Mouse (Mus musculus) layer of hippocampus, adult 2 months (tissue): ENCODE results near the gene Hspa1a. TPM values are rescaled to one million over a fixed set of nuclear protein-coding genes. Genes with fewer than 3 reads are reported as not detected.
A peak's percentile ranks its signal among the peaks of the same experiment; 100 is the strongest.
"Not testable (repeated sequence)": the region's sequence is repeated elsewhere in the genome, so short reads cannot be mapped to it uniquely, and the experiment has no call there.

Experiments used
- DNase-seq, 2 experiments: peaks; one replicate each; pipeline ENCODE4 v3.0.0; 2022; ENCODE audit warnings: low spot score in 2 of 2
- H3K27ac ChIP-seq: fragments of 200-600 bp; 2 replicates; pipeline ENCODE4 v1.8.1; 2022
- H3K4me3 ChIP-seq: fragments of 200-600 bp; 2 replicates; pipeline ENCODE4 v1.8.1; 2022; ENCODE audit warnings: mild to moderate bottlenecking
- CTCF ChIP-seq: fragments of 200-600 bp; conservative IDR thresholded peaks from 2 replicates; pipeline ENCODE4 v1.8.1; 2022; ENCODE audit warnings: antibody characterized with exemption, mild to moderate bottlenecking, moderate library complexity
- total RNA-seq, 2 experiments: library from RNA; stranded (reverse); gene quantifications; 2 replicates each; pipeline ENCODE4 v1.2.3; 2021

The Hspa1a gene
- total RNA-seq, 2 experiments from 2014 or later = 16.9 to 18.1 TPM

DNA sequence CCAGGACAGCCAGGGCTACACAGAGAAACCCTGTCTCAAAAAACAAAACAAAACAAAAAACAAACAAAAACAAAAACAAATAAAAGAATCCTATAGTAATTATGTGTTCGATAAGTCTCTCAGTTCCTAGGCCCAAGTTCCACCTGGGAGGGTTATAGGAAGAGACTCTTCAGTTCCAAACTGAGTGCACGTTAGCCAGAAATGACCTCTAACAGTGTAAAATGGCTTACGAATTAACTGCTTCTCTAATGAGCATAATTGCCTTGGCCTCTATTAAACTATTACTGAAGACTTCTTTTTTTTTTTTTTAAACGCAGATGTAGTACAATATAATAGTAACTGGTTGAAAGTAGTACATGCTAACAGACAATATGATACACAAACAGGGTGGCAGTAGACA, 18.1 kb downstream of the Hspa1a start:
- Histone ChIP-seq H3K27ac (no peak overlapping the region), H3K4me3 (no peak overlapping the region)
- DNase-seq = no peak
- no peak for TF ChIP-seq CTCF

DNA sequence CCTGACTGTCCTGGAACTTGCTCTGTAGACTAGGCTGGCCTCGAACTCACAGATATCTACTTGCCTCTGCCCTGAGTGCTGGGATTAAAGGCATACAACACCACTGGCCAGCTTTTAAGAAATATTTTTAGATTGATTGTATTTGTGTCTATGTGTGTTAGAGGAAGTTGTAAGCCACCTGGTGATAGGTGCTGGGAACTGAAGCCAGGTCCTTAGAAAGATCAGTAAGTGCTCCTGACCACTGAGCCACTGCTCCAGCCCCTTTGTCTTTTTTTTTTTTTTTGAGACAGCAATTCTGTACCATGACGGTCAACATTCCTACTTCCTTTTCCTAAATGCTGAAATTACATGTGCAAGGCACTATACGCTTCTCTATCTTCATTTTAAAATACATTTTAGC, 18.7 kb downstream of the Hspa1a start:
- Histone ChIP-seq H3K4me3 (no peak overlapping the region), H3K27ac (no peak overlapping the region)
- no peak for DNase-seq
- no peak for TF ChIP-seq CTCF

DNA sequence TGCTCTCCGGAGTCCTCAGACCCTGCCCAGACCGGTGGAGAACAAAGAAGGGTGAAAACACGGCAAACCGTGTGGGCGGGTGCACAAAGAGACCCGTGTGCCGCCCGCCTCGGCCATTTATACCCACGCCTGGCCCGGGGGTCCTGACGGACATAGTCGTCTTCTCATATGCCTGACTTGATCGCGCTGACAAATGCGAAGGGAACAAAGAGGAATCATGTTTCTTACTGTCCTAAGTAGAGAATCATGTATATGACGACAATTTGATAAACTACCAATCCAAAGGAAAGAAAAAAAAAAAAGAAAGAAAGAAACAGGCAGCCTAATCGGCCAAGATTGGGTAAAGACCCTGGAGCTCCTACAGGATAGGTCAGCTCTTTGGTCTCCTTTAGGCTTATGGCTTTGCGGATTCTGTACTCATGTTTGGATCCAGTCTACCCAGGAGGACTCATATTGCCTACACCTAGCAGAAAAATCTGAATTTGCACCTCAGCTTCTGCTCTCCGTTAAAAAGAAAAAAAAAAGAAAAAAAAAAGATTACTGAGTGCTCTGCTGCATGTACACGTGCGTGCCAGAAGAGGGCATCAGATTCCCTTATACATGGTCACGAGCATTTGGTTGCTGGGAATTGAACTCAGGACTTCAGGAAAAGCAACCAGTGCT, 19.4 kb downstream of the Hspa1a start:
- TF ChIP-seq CTCF = peak; percentile 90
- Histone ChIP-seq H3K27ac (peak overlapping the region; percentile 95), H3K4me3 (peak overlapping the region; percentile 83)
- peak; percentile 60 to 76 for DNase-seq

DNA sequence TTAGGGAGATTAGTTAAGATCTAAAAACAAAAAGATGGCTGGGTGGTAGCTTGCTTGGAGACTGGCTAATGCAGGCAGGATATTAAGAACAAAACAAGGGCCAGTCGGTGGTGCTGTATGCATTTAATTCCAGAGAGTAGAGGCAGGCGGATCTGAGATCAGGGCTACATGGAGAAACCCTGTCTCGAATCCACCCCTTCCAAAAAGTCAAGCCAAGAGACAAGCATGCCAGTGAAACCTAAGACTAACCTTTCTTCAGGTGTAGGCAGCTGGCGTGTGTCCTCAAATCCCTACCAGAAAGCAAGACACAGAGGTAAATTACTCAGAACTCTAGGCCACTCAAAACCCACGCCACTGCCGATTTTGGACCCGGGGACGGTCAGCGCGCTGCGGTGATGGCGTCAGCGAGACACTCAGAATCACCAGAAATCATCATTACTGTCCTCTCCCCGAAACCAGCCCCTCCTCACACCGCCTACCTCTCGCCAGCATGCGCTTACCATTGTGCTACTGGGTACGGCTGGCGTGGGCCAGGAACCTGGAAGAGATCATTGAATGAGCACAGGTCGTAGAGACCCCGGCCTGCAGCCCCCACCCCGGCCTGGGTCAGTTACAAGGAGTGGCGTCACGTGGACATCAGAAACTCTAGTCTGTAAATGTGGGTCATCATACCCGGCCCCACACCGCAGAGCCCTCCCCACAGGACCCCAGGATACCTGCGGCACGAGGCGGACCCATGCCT, 20.1 kb downstream of the Hspa1a start:
- TF ChIP-seq CTCF = no peak
- DNase-seq = peak in 1 of 2 experiments; percentile 30

DNA sequence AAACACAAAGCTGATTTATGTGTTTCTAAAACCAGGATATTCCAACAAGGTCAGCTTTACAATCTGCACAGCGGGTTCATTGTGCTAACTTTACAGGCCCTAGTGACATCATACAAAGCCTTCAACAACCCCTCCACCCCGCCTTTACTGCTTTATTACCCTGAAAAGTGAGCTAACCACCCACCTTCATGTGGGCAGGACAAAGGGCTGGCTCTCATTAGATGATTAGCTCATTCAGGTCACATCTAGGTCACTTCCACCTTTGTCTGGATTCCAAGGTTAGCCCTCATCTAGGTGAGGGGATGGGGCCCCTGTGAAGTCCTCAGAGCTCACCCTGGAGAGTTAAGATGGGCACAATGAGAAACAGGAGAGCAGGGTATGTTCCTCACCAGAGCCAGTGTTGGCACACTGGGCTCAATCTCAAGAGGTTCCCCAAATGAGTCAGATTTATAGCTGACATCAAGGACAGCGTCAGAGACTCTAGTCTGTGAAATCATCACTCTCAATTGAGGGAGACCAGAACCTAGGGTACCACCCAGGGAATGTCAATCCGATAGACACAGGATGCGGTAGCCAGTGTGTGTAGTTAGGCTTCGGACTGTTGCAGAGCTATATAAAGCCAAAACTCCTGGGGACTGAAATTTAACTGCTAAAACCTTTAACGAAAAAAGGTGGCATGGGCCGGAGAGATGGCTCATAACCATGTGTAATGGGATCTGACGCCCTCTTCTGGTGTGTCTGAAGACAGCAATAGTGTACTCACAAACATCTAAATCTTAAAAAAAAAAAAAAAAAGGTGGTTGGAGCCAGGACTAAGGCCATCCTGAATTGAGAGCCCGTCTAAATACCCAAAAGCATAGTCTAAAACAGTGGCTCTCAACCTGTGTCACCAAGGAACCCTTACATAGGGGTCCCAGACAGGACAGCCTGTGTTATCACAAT, 21.2 kb downstream of the Hspa1a start:
- peak; percentile 68 for TF ChIP-seq CTCF
- H3K27ac ChIP-seq = peak overlapping the region; percentile 95
- peak overlapping the region; percentile 83 for H3K4me3 ChIP-seq
- no peak for DNase-seq

More for the DNA sequence above, 20.1 kb downstream of the Hspa1a start:
- Histone ChIP-seq H3K27ac (peak overlapping the region; percentile 95), H3K4me3 (peak overlapping the region; percentile 83)

DNA sequence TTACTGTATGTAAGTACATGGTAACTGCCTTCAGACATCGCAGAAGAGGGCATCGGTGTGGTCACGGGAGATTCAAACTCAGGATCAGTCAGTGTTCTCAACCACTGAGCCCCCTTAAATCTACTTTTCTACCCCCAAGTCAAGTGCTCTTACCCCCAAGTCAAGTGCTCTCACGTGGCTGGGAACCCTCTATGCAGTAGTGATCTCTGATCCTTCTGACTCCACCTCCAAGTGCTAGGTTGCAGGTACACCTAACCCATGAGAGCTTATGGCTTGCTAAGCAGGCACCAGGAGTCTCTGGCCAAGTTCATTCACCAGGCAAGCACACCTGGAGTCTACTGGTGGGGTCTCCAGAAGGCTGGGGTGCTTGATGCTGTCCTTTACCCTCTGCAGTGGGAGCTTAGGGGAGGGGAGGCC, 22.4 kb downstream of the Hspa1a start:
- DNase-seq = no peak
- no peak for TF ChIP-seq CTCF
- Histone ChIP-seq H3K4me3 (no peak overlapping the region), H3K27ac (no peak overlapping the region)

DNA sequence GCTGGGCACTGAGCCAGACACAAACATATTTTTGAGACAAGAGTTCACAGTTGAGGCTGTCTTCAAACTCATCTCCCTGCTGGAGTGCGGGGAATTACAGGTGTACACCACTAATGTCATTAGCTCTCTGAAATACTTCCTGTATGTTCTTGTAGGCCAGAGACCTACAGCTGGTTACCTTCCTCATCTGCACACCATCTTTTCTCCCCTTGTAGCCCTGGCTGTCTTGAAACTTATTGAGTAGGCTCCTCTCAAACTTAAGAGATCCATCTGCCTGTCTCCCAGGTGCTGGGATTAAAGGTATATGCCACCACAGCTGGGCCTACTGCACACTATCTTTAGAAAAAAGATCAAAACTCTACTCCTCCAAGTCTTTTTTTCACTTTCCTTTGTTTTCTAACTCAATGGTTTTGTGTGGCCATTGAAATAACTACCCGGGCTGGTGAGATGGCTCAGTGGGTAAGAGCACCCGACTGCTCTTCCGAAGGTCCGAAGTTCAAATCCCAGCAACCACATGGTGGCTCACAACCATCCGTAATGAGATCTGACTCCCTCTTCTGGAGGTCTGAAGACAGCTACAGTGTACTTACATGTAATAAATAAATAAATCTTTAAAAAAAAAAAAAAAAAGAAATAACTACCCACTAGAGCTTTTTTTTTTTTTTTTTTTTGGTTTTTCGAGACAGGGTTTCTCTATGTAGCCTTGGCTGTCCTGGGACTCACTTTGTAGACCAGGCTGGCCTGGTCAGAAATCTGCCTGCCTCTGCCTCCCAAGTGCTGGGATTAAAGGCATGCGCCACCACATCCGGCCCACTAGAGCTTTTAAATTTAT, 23.0 kb downstream of the Hspa1a start:
- DNase-seq, H3K27ac ChIP-seq, H3K4me3 ChIP-seq: not testable (repeated sequence)

DNA sequence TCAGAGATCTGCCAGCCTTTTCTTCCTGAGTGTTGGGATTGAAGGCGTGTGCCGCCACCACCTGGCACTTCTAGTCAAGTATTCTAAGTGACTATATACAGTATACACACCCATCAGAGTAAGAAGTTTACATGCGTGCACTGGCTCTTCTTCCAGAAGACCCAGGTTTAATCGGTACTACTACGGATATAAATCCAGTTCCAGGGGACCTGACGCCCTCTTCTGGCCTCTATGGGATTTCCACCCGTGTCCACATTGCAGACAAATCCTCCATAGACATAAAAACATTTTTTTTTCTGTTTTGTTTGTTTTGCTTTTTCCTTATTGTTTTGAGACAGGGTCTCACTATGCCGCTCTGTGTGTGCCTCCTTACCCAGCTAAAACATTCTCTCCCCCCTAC, 24.4 kb downstream of the Hspa1a start:
- no peak overlapping the region for H3K4me3 ChIP-seq
- no peak for DNase-seq
- TF ChIP-seq CTCF = peak; percentile 71
- H3K27ac ChIP-seq = no peak overlapping the region

DNA sequence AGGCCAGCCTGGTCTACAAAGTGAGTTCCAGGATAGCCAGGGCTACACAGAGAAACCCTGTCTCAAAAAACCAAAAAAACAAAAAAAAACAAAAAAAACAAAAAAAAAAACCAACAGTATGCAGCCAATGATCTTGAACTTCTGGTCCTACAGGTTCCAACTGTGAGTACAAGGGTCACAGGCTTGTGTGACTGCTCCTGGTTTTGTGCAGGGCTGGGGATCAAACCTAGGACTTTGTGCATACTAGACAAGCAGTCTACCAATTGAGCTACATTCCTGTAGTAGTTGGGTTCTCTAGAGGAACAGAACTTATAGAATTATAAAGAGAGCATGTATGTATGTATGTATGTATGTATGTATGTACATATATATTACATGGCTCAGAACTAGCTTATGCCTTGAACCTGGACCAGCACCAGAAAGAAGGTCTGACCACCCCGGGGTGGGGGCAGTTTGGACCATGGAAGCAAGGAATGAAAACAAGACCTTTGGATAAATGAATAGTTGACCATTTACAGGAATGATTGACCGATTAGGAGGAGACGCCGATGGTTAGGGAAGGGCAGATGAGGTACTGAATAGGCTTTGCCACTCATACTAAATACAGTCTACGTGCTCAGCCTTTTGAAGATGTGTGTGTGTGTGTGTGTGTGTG, 25.3 kb downstream of the Hspa1a start:
- Histone ChIP-seq H3K4me3 (no peak overlapping the region), H3K27ac (no peak overlapping the region)
- DNase-seq = no peak
- TF ChIP-seq CTCF = no peak

DNA sequence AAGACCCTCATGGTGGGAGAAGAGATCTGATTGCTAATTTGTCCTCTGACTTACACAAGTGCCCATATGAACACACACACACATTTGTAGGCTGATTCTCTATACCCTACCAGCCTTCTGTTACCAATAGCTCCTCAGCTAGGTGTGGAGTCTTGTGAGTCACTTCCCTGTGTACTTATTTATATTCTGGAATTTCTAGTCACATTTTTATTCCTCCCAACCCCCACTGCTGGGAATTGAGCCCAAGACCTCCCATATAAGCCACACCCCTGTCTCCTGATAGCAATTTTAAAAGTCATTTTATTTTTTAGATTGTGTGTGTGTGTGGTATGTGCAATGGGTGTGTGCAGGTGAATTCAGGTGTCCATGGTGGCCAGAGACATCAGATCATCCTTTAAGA, 27.6 kb downstream of the Hspa1a start:
- TF ChIP-seq CTCF = no peak

DNA sequence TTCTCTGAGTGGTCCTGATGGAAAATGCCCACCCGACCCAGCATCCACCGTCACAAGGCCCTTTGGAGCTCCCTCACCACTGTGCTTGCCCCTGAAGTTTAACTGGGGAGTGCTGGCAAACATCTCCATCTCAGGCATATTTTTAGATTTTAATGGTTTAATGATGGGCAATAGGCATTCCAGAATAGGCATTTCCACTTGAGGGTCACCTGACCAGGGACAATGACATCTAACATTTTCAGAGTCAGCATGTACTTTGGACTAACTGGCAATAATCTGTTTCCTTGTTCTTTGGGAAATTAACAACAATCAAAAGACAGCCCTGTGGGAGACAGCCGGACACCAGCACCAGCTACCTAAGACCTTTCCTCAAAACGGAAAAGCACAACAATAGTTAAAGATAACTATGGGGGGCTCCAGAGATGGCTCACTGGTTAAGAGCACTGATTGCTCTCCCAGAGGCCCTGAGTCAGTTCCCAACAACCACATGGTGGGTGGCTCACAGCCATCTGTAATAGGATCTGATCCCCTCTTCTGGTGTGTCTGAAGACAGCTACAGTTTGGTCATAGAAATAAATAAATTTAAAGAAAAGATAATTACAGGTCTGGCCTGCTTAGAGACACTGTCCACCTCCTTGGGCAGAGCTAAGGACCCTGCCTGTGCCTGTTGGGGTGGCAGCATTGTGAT, 28.7 kb downstream of the Hspa1a start:
- DNase-seq = no peak
- no peak for TF ChIP-seq CTCF
- Histone ChIP-seq H3K4me3 (no peak overlapping the region), H3K27ac (no peak overlapping the region; the same call in 1 of the 2 replicates)

More for the DNA sequence above, 27.6 kb downstream of the Hspa1a start:
- no peak overlapping the region for H3K27ac ChIP-seq
- no peak for DNase-seq
- H3K4me3 ChIP-seq = no peak overlapping the region
